Mouse (Mus musculus) stomach, embryonic 14.5 days (tissue): ENCODE measurements around the gene Tmigd3. TPM values are rescaled to one million over a fixed set of nuclear protein-coding genes. Genes with fewer than 3 reads are reported as not detected.

Experiments
- ATAC-seq: fragments of 200-750 bp; cut with Nextera tagmentation; 2 replicates; pipeline ENCODE4 v1.8.0; 2017; ENCODE audit warnings: low read depth, moderate TSS enrichment; ENCODE audit not compliant: insufficient number of reproducible peaks, insufficient read depth, low FRiP score
- H3K27ac ChIP-seq: fragments of 300-500 bp; sonication (generic); 2 replicates; pipeline ENCODE4 v1.5.1; 2014; ENCODE audit warnings: mild to moderate bottlenecking, low read length, moderate library complexity, mixed read lengths
- H3K27me3 ChIP-seq: fragments of 300-500 bp; sonication (generic); 2 replicates; pipeline ENCODE4 v1.6.1; 2014; ENCODE audit warnings: low read length, control low read depth, mixed read lengths; ENCODE audit not compliant: control insufficient read depth, insufficient read depth
- H3K36me3 ChIP-seq: fragments of 300-500 bp; sonication (generic); 2 replicates; pipeline ENCODE4 v1.6.1; 2014; ENCODE audit warnings: mild to moderate bottlenecking, control low read depth, low read length, moderate library complexity, mixed read lengths; ENCODE audit not compliant: control insufficient read depth, insufficient read depth
- H3K4me1 ChIP-seq: fragments of 300-500 bp; sonication (generic); 2 replicates; pipeline ENCODE4 v1.6.1; 2014; ENCODE audit warnings: low read length, control low read depth, mixed read lengths; ENCODE audit not compliant: control insufficient read depth, insufficient read depth
- H3K4me2 ChIP-seq: fragments of 300-500 bp; sonication (generic); replicated peaks from 2 replicates; pipeline ENCODE4 v1.6.1; 2014; ENCODE audit warnings: low read depth, low read length, control low read depth
- H3K4me3 ChIP-seq: fragments of 300-500 bp; sonication (generic); 2 replicates; pipeline ENCODE4 v1.5.1; 2014; ENCODE audit warnings: low read depth, low read length, control low read depth
- H3K9ac ChIP-seq: fragments of 300-500 bp; sonication (generic); replicated peaks from 2 replicates; pipeline ENCODE4 v1.6.1; 2014; ENCODE audit warnings: low read depth, mild to moderate bottlenecking, control low read depth, low read length, moderate library complexity, mixed read lengths
- H3K9me3 ChIP-seq: fragments of 300-500 bp; sonication (generic); 2 replicates; pipeline ENCODE4 v1.6.1; 2016; ENCODE audit warnings: low read depth, low read length, control low read depth; ENCODE audit not compliant: control insufficient read depth
- WGBS: fragments of 180-500 bp; shearing (Covaris S2); extraction: QIAGEN DNeasy Blood & Tissue Kit; methylation state at CpG from one replicate; pipeline ENCODE4 v1.1.7; 2014; 5-methylcytosine and 5-hydroxymethylcytosine counted together
- polyA plus RNA-seq: library from polyadenylated mRNA; unstranded; fragments of >200 nt; fragmentation: Nextera tagmentation; extraction: Ambion mirVana; gene quantifications from 2 replicates; pipeline ENCODE4 v1.2.1, GENCODE M21; 2014

Gene Tmigd3
- polyA plus RNA-seq, result not detected in 2 replicates

GRCm38 (mm10) chr3:105870558-105870957, at the start of gene Tmigd3, which contains the start of gene Adora3:
Gene Tmigd3 (plus strand): TSS chr3:105870903.
Gene Adora3 (plus strand): TSS chr3:105870858.
- Histone ChIP-seq H3K4me2 (no peak within 1 kb of the TSS), H3K9ac (no peak within 1 kb of the TSS), H3K27me3 (no peaks in the 10 kb centered on the region), H3K36me3 (no peaks in the 10 kb centered on the region), H3K27ac (0 out of 2 replicates have a peak within 1 kb of the TSS, but pooled peaks have one; percentile 1), H3K4me1 (peaks cover 9% of the 10 kb centered on the region; the same call in 1 of the 2 replicates), H3K9me3 (no peaks in the 10 kb centered on the region), H3K4me3 (no peak within 1 kb of the TSS)
- no peak for ATAC-seq
- WGBS, result 80% methylated on average over 3 of the region's 3 CpGs

DNA sequence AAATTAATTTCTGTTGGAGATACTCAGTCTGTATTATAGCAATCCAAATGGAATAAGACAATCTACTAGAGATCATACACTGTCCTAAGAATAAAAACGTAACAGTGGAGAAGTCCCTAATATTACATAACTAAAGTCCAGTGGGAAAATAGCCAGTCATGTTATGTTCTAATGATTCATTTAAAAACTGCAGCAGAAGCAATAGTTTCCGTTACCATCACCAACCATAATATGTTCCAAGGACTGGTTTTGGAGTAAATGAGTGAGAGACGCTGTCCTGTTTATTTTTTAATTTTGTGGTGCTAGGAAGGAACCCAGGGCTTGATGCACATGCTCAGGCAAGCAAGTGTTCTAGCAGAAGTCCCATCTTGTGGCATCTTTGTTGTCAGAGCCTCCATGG, 49.2 kb upstream of the Tmigd3 start:
- Histone ChIP-seq H3K4me2 (no peak overlapping the region), H3K9ac (no peak overlapping the region), H3K36me3 (no peaks in the 10 kb centered on the region), H3K27ac (no peak overlapping the region), H3K4me3 (no peak overlapping the region), H3K9me3 (no peaks in the 10 kb centered on the region), H3K27me3 (no peaks in the 10 kb centered on the region), H3K4me1 (0 out of 2 replicates have a peak, but pooled peaks cover 4% of the 10 kb centered on the region)
- no peak for ATAC-seq
- WGBS, result 82% methylated on average over 3 of the region's 3 CpGs

- H3K36me3 ChIP-seq, result no peaks in the 10 kb centered on the region
- H3K27me3 ChIP-seq, result no peaks in the 10 kb centered on the region
- no peak overlapping the region for H3K9ac ChIP-seq
- H3K4me2 ChIP-seq, result no peak overlapping the region
- no peak overlapping the region for H3K27ac ChIP-seq
- ATAC-seq, result no peak
- H3K4me1 ChIP-seq, result 0 out of 2 replicates have a peak, but pooled peaks cover 4% of the 10 kb centered on the region
- H3K4me3 ChIP-seq, result no peak overlapping the region
- no peaks in the 10 kb centered on the region for H3K9me3 ChIP-seq
Observed at GRCm38 (mm10) chr3:105823609-105824008, 47.1 kb upstream of the Tmigd3 start.

DNA sequence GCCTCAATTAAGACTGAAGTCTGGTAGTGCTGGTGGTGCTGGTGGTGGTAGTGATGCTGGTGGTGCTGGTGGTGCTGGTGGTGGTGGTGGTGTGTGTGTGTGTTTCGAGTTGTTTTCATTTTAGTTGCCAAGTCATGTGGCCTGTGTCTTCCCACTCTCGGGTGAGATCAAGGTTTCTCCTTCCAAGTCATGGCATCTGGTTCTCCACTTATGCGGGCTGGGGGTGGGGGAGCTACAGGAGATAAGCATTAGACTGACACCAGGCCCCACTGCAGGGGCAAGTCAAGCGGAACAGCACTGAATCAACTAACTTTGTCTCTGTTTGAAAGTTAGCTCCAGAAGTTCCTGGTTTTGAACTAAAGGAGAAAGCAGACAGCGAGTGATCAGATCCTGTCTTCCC, 46.6 kb upstream of the Tmigd3 start:
- no peak overlapping the region for H3K4me2 ChIP-seq
- no peak for ATAC-seq
- H3K9me3 ChIP-seq, result no peaks in the 10 kb centered on the region
- H3K27ac ChIP-seq, result no peak overlapping the region
- WGBS, result 41% methylated on average over 5 of the region's 5 CpGs
- no peaks in the 10 kb centered on the region for H3K27me3 ChIP-seq
- H3K4me3 ChIP-seq, result no peak overlapping the region
- H3K4me1 ChIP-seq, result 0 out of 2 replicates have a peak, but pooled peaks cover 4% of the 10 kb centered on the region
- no peaks in the 10 kb centered on the region for H3K36me3 ChIP-seq
- no peak overlapping the region for H3K9ac ChIP-seq

GRCm38 (mm10) chr3:105824704-105825103, 46.0 kb upstream of the Tmigd3 start:
- 51% methylated on average over 2 of the region's 2 CpGs for WGBS
- no peak overlapping the region for H3K9ac ChIP-seq

GRCm38 (mm10) chr3:105825501-105826161, 45.1 kb upstream of the Tmigd3 start:
- no peaks in the 10 kb centered on the region for H3K9me3 ChIP-seq
- H3K36me3 ChIP-seq, result no peaks in the 10 kb centered on the region
- no peak overlapping the region for H3K27ac ChIP-seq
- H3K4me2 ChIP-seq, result no peak overlapping the region
- ATAC-seq, result 0 out of 2 replicates have a peak, but pooled peaks have one; percentile 14
- 60% methylated on average over 7 of the region's 7 CpGs for WGBS
- H3K4me3 ChIP-seq, result no peak overlapping the region
- H3K27me3 ChIP-seq, result no peaks in the 10 kb centered on the region
- no peak overlapping the region for H3K9ac ChIP-seq
- 0 out of 2 replicates have a peak, but pooled peaks cover 4% of the 10 kb centered on the region for H3K4me1 ChIP-seq

More at GRCm38 (mm10) chr3:105824704-105825103, 46.0 kb upstream of the Tmigd3 start:
- no peak overlapping the region for H3K4me3 ChIP-seq
- H3K4me1 ChIP-seq, result 0 out of 2 replicates have a peak, but pooled peaks cover 4% of the 10 kb centered on the region
- H3K27me3 ChIP-seq, result no peaks in the 10 kb centered on the region
- no peak overlapping the region for H3K4me2 ChIP-seq
- H3K9me3 ChIP-seq, result no peaks in the 10 kb centered on the region
- no peak for ATAC-seq
- no peak overlapping the region for H3K27ac ChIP-seq
- no peaks in the 10 kb centered on the region for H3K36me3 ChIP-seq

DNA sequence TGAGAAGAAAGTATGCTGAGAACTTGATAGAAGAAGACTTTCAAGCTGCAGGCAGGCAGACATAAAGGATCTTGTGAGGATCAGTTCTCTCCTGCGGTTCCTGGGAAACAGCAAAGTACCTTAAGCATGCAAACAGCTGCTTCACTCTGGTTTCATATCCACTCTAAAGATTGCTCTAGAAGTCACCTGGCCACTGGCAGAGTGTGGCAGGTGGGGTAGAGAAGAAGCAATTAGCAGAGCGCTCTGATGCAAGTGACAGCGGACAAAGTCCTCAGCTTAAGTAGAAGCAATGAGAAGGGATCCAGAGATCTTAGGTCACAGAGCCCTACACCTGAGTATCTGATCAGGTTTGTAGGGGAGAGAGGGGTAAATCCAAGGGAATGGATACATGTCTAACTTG, 39.1 kb upstream of the Tmigd3 start:
- Histone ChIP-seq H3K9ac (no peak overlapping the region), H3K27me3 (no peaks in the 10 kb centered on the region), H3K4me3 (no peak overlapping the region), H3K4me2 (no peak overlapping the region), H3K4me1 (no peaks in the 10 kb centered on the region), H3K9me3 (no peaks in the 10 kb centered on the region), H3K27ac (no peak overlapping the region), H3K36me3 (no peaks in the 10 kb centered on the region)
- WGBS, result 93% methylated on average over 3 of the region's 3 CpGs
- no peak for ATAC-seq

GRCm38 (mm10) chr3:105835875-105836274, 34.8 kb upstream of the Tmigd3 start:
- Histone ChIP-seq H3K4me1 (no peaks in the 10 kb centered on the region), H3K36me3 (no peaks in the 10 kb centered on the region), H3K27me3 (no peaks in the 10 kb centered on the region), H3K9me3 (no peaks in the 10 kb centered on the region), H3K9ac (no peak overlapping the region), H3K27ac (no peak overlapping the region), H3K4me2 (no peak overlapping the region), H3K4me3 (no peak overlapping the region)
- 67% methylated on average over 3 of the region's 3 CpGs for WGBS
- no peak for ATAC-seq
